Mouse (Mus musculus) forebrain, embryonic 15.5 days (tissue): ENCODE results near the gene Kcnj2. TPM values are rescaled to one million over a fixed set of nuclear protein-coding genes. Genes with fewer than 3 reads are reported as not detected.
A peak's percentile ranks its signal among the peaks of the same experiment; 100 is the strongest.

Experiments used
- ATAC-seq: fragments of 200-750 bp; cut with Nextera tagmentation; replicated peaks from 2 replicates; pipeline ENCODE4 v1.8.0; 2017; ENCODE audit warnings: mild to moderate bottlenecking, moderate TSS enrichment, moderate library complexity
- H3K27ac ChIP-seq: fragments of 300-500 bp; sonication (generic); replicated peaks from 2 replicates; pipeline ENCODE4 v1.5.1; 2015; ENCODE audit warnings: mild to moderate bottlenecking, inconsistent platforms
- H3K27me3 ChIP-seq: fragments of 300-500 bp; sonication (generic); 2 replicates; pipeline ENCODE4 v1.6.1; 2015; ENCODE audit warnings: inconsistent platforms
- H3K36me3 ChIP-seq: fragments of 300-500 bp; sonication (generic); 2 replicates; pipeline ENCODE4 v1.6.1; 2015; ENCODE audit warnings: mild to moderate bottlenecking, inconsistent platforms
- H3K4me1 ChIP-seq: fragments of 300-500 bp; sonication (generic); 2 replicates; pipeline ENCODE4 v1.6.1; 2015; ENCODE audit warnings: inconsistent platforms
- H3K4me2 ChIP-seq: fragments of 300-500 bp; sonication (generic); replicated peaks from 2 replicates; pipeline ENCODE4 v1.6.1; 2015; ENCODE audit warnings: mild to moderate bottlenecking, inconsistent platforms
- H3K4me3 ChIP-seq: fragments of 300-500 bp; sonication (generic); 2 replicates; pipeline ENCODE4 v1.5.1; 2015; ENCODE audit warnings: mild to moderate bottlenecking, inconsistent platforms
- H3K9ac ChIP-seq: fragments of 300-500 bp; sonication (generic); replicated peaks from 2 replicates; pipeline ENCODE4 v1.6.1; 2015; ENCODE audit warnings: mild to moderate bottlenecking, inconsistent platforms
- H3K9me3 ChIP-seq: fragments of 300-500 bp; sonication (generic); 2 replicates; pipeline ENCODE4 v1.6.1; 2016; ENCODE audit warnings: inconsistent platforms
- WGBS: fragments of 180-500 bp; shearing (Covaris S2); methylation state at CpG from one replicate; pipeline ENCODE4 v1.1.7; 2015; ENCODE audit warnings: mixed read lengths; 5-methylcytosine and 5-hydroxymethylcytosine counted together
- polyA plus RNA-seq: library from polyadenylated mRNA; unstranded; fragments of >200 nt; fragmentation: Nextera tagmentation; extraction: Ambion mirVana; gene quantifications from 2 replicates; pipeline ENCODE4 v1.2.1, GENCODE M21; 2015

The Kcnj2 gene
- polyA plus RNA-seq: 1.0 and 1.3 TPM in 2 replicates

- peak; percentile 99 for ATAC-seq
- H3K27ac ChIP-seq: 0 out of 2 replicates have a peak within 1 kb of the TSS, but pooled peaks have one; percentile 7
- peak within 1 kb of the TSS; percentile 93 for H3K4me2 ChIP-seq
- peak within 1 kb of the TSS; percentile 62 for H3K4me3 ChIP-seq
- H3K36me3 ChIP-seq: no peaks in the 10 kb centered on the region
- WGBS: under 1% methylated on average over 26 of the region's 28 CpGs
- peak within 1 kb of the TSS; percentile 43 for H3K9ac ChIP-seq
- peaks cover 13% of the 10 kb centered on the region for H3K27me3 ChIP-seq
- no peaks in the 10 kb centered on the region for H3K9me3 ChIP-seq
- peaks cover 25% of the 10 kb centered on the region for H3K4me1 ChIP-seq
Measured at GRCm38 (mm10) chr11:111065635-111066298, at the start of gene Kcnj2. Gene Kcnj2 (plus strand): TSS chr11:111066164.

- WGBS: 87% methylated on average over 3 of the region's 3 CpGs
- no peaks in the 10 kb centered on the region for H3K36me3 ChIP-seq
- H3K9ac ChIP-seq: no peak overlapping the region
- H3K9me3 ChIP-seq: no peaks in the 10 kb centered on the region
- ATAC-seq: no peak
- H3K4me1 ChIP-seq: 0 out of 2 replicates have a peak, but pooled peaks cover 3% of the 10 kb centered on the region
- no peak overlapping the region for H3K4me2 ChIP-seq
- no peak overlapping the region for H3K27ac ChIP-seq
- no peaks in the 10 kb centered on the region for H3K27me3 ChIP-seq
- H3K4me3 ChIP-seq: no peak overlapping the region
Measured at GRCm38 (mm10) chr11:111016206-111016605, 49.8 kb upstream of the Kcnj2 start.

GRCm38 (mm10) chr11:111020211-111020610, 45.8 kb upstream of the Kcnj2 start:
- H3K27ac ChIP-seq: no peak overlapping the region
- ATAC-seq: no peak
- H3K4me3 ChIP-seq: no peak overlapping the region
- H3K4me1 ChIP-seq: peaks cover 9% of the 10 kb centered on the region; the same call in 1 of the 2 replicates
- no peak overlapping the region for H3K9ac ChIP-seq
- 30% methylated on average over 2 of the region's 2 CpGs for WGBS
- no peaks in the 10 kb centered on the region for H3K27me3 ChIP-seq
- H3K36me3 ChIP-seq: no peaks in the 10 kb centered on the region
- no peaks in the 10 kb centered on the region for H3K9me3 ChIP-seq
- H3K4me2 ChIP-seq: no peak overlapping the region

GRCm38 (mm10) chr11:111022681-111023281, 43.2 kb upstream of the Kcnj2 start:
- H3K36me3 ChIP-seq: no peaks in the 10 kb centered on the region
- 22% methylated on average over 8 of the region's 8 CpGs for WGBS
- H3K27ac ChIP-seq: no peak overlapping the region
- no peaks in the 10 kb centered on the region for H3K27me3 ChIP-seq
- no peak overlapping the region for H3K4me3 ChIP-seq
- no peaks in the 10 kb centered on the region for H3K9me3 ChIP-seq
- H3K4me2 ChIP-seq: no peak overlapping the region
- no peak for ATAC-seq
- no peak overlapping the region for H3K9ac ChIP-seq
- H3K4me1 ChIP-seq: peaks cover 9% of the 10 kb centered on the region; the same call in 1 of the 2 replicates

GRCm38 (mm10) chr11:111042175-111042574, 23.8 kb upstream of the Kcnj2 start:
- WGBS: 52% methylated on average over 5 of the region's 5 CpGs
- no peaks in the 10 kb centered on the region for H3K36me3 ChIP-seq
- no peak overlapping the region for H3K27ac ChIP-seq
- H3K4me2 ChIP-seq: no peak overlapping the region
- ATAC-seq: no peak
- H3K4me1 ChIP-seq: no peaks in the 10 kb centered on the region
- no peaks in the 10 kb centered on the region for H3K9me3 ChIP-seq
- H3K9ac ChIP-seq: no peak overlapping the region
- no peaks in the 10 kb centered on the region for H3K27me3 ChIP-seq
- no peak overlapping the region for H3K4me3 ChIP-seq

GRCm38 (mm10) chr11:111043298-111043697, 22.7 kb upstream of the Kcnj2 start:
- Histone ChIP-seq H3K9ac (no peak overlapping the region), H3K9me3 (no peaks in the 10 kb centered on the region), H3K27ac (no peak overlapping the region), H3K4me2 (no peak overlapping the region), H3K4me3 (no peak overlapping the region), H3K27me3 (no peaks in the 10 kb centered on the region), H3K36me3 (no peaks in the 10 kb centered on the region), H3K4me1 (no peaks in the 10 kb centered on the region)
- no peak for ATAC-seq
- 89% methylated on average over 4 of the region's 4 CpGs for WGBS

GRCm38 (mm10) chr11:111054252-111054651, 11.7 kb upstream of the Kcnj2 start:
- no peak overlapping the region for H3K4me3 ChIP-seq
- 97% methylated on average over 3 of the region's 3 CpGs for WGBS
- no peak overlapping the region for H3K27ac ChIP-seq
- no peaks in the 10 kb centered on the region for H3K4me1 ChIP-seq
- ATAC-seq: no peak
- H3K4me2 ChIP-seq: no peak overlapping the region
- no peaks in the 10 kb centered on the region for H3K27me3 ChIP-seq
- H3K36me3 ChIP-seq: no peaks in the 10 kb centered on the region
- H3K9me3 ChIP-seq: no peaks in the 10 kb centered on the region
- no peak overlapping the region for H3K9ac ChIP-seq

GRCm38 (mm10) chr11:111054854-111055822, 10.8 kb upstream of the Kcnj2 start:
- WGBS: 89% methylated on average over 8 of the region's 8 CpGs
- H3K9me3 ChIP-seq: no peaks in the 10 kb centered on the region

GRCm38 (mm10) chr11:111056030-111056429, 9.9 kb upstream of the Kcnj2 start:
- Histone ChIP-seq H3K36me3 (no peaks in the 10 kb centered on the region), H3K9me3 (no peaks in the 10 kb centered on the region), H3K4me2 (no peak overlapping the region), H3K9ac (no peak overlapping the region), H3K4me3 (no peak overlapping the region), H3K27me3 (no peaks in the 10 kb centered on the region), H3K4me1 (no peaks in the 10 kb centered on the region), H3K27ac (no peak overlapping the region)
- WGBS: 46% methylated on average over 13 of the region's 13 CpGs
- ATAC-seq: no peak

More at GRCm38 (mm10) chr11:111054854-111055822, 10.8 kb upstream of the Kcnj2 start:
- no peaks in the 10 kb centered on the region for H3K36me3 ChIP-seq
- no peak overlapping the region for H3K9ac ChIP-seq
- ATAC-seq: no peak
- no peak overlapping the region for H3K4me2 ChIP-seq
- no peak overlapping the region for H3K27ac ChIP-seq
- H3K4me3 ChIP-seq: no peak overlapping the region
- H3K27me3 ChIP-seq: no peaks in the 10 kb centered on the region
- H3K4me1 ChIP-seq: no peaks in the 10 kb centered on the region

- Histone ChIP-seq H3K4me3 (no peak overlapping the region), H3K9me3 (no peaks in the 10 kb centered on the region), H3K9ac (no peak overlapping the region), H3K4me1 (no peaks in the 10 kb centered on the region), H3K4me2 (no peak overlapping the region), H3K27ac (no peak overlapping the region), H3K27me3 (no peaks in the 10 kb centered on the region), H3K36me3 (no peaks in the 10 kb centered on the region)
- no peak for ATAC-seq
- WGBS: 95% methylated on average over 4 of the region's 4 CpGs
Measured at GRCm38 (mm10) chr11:111057435-111057834, 8.5 kb upstream of the Kcnj2 start.

GRCm38 (mm10) chr11:111059440-111059839, 6.5 kb upstream of the Kcnj2 start:
- H3K9ac ChIP-seq: no peak overlapping the region
- no peak overlapping the region for H3K4me2 ChIP-seq
- H3K27ac ChIP-seq: no peak overlapping the region
- H3K27me3 ChIP-seq: no peaks in the 10 kb centered on the region
- H3K4me3 ChIP-seq: no peak overlapping the region
- no peak for ATAC-seq
- H3K9me3 ChIP-seq: no peaks in the 10 kb centered on the region
- no peaks in the 10 kb centered on the region for H3K36me3 ChIP-seq
- peaks cover 2% of the 10 kb centered on the region for H3K4me1 ChIP-seq

- Histone ChIP-seq H3K9me3 (no peaks in the 10 kb centered on the region), H3K36me3 (no peaks in the 10 kb centered on the region), H3K9ac (no peak overlapping the region), H3K4me1 (peaks cover 10% of the 10 kb centered on the region), H3K4me2 (no peak overlapping the region), H3K27me3 (no peaks in the 10 kb centered on the region), H3K4me3 (no peak overlapping the region), H3K27ac (no peak overlapping the region)
- WGBS: 23% methylated on average over 5 of the region's 5 CpGs
- no peak for ATAC-seq
Measured at GRCm38 (mm10) chr11:111060216-111060615, 5.7 kb upstream of the Kcnj2 start.
